Mouse (Mus musculus): ENCODE data around the gene Ostc. TPM values are rescaled to one million over a fixed set of nuclear protein-coding genes. Genes with fewer than 3 reads are reported as not detected.

The Ostc gene
- total RNA-seq, 2 experiments from 2014 or later, result 61.8 to 63.1 TPM

DNA sequence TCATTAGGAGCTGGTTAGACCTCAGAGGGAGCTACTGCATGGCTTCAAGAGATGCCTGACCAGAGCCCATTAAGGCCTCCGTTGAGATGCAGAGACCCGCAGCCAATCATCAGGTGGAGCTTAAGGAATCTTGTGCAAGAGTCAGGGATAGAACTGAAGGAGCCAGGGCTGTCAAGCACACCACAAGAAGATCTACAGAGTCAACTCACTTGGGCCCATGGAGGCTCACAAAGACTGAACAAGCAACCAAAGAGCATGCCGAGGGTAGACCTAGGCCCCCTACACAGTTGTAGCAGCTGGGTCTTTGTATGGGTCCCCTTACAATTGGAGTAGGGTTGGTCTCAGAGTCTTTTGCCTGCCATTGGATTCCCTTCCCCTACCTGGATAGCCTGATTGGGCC, 46.7 kb downstream of the Ostc start:
- no peak overlapping the region for H3K4me3 ChIP-seq
- no peak overlapping the region for H3K27ac ChIP-seq
- TF ChIP-seq CTCF (conservative IDR thresholded peaks at IDR 0.05), result no peak
- DNase-seq (ENCODE audit: low spot score in 2 of 2), result no peak

DNA sequence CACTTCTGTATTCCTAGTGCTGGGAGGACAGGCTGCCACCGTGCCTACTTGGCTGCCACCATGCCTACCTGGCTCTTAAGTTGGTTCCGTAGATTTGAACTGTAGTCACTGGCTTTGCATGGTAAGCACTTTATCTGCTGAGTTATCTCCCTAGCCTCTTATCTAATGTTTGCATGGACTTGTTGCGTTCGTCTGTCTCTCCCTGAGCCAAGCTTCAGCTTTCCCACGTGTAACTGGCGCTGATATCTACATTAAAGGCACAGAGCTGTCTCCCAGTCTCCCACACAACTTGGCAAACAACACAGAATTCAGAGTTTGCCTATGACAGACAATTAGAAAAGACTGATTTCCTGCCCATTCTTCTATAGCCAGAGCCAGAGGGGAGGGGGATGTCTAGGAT, 48.6 kb downstream of the Ostc start:
- H3K4me3 ChIP-seq, result no peak overlapping the region
- peak in 1 of 2 experiments; percentile 38 for DNase-seq (ENCODE audit: low spot score in 2 of 2)
- no peak for TF ChIP-seq CTCF (conservative IDR thresholded peaks at IDR 0.05)

DNA sequence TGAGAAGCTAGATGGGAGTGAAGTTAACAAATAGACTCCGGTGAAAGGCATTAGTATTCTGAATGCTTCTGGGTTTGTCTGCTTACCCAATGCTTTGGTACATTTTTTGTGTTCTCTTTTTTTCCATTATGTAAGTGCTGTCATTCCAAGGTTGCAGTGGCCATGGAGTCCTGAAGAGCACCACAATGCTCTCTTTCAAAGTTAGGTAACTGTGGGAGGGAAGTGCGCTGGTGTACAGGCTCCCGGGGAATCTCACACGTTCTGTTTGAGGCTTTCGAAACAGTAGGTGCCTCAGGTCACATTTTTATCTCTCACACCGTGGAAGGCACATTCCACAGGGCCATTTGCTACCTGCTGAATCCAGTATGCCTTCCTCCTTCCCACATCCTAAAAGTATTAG, 59.7 kb downstream of the Ostc start:
- DNase-seq (ENCODE audit: low spot score in 2 of 2), result no peak
- Histone ChIP-seq H3K4me3 (no peak overlapping the region), H3K27ac (no peak overlapping the region)
- TF ChIP-seq CTCF (conservative IDR thresholded peaks at IDR 0.05), result no peak

More for the DNA sequence above, 48.6 kb downstream of the Ostc start:
- H3K27ac ChIP-seq, result no peak overlapping the region

DNA sequence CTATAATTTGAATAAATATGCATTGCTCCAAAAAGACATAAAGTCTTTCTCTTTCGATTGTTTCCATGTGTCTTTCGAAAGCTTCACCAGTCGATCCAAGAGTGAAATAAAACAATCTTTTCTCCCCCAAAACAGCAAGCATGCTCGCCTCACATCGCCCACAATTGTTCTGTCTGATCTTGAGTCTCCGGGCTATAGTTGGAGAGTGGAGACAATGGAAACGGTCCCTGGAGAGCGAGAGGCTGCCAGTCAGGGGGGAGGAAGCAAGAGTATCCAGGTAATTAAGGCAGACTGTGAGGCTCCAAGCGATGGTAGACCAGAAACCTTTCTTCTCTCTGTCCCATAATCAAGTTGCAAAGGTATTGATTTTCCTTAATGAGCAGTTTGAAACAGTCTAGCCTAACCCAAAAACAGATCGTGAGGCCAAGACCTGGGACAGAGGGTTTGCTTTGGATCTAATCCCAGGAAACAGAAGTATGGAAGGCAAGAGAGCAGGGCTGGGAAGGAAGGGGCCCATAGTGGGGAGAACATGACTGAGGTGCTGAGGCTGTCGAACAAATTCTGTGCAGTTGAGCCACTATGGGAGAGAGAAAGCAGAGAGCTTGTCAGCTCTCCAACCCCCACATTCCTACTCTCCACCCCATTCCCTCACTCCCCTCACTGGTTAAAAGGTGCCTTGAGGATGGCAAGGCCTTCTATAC, 63.0 kb downstream of the Ostc start:
- no peak for DNase-seq (ENCODE audit: low spot score in 2 of 2)
- no peak for TF ChIP-seq CTCF (conservative IDR thresholded peaks at IDR 0.05)
- Histone ChIP-seq H3K27ac (no peak overlapping the region), H3K4me3 (no peak overlapping the region)

Other genes with a start within 250 kb of the Ostc start
- gene Etnppl, start 92.0 kb downstream of the Ostc start, total RNA-seq (2021), result 1 to 10 TPM; 8.1 to 8.4 TPM
- 100 to 1,000 TPM; 341 to 352 TPM for gene Rpl34, start 21.0 kb upstream of the Ostc start, total RNA-seq (2021)